Mouse (Mus musculus) heart, postnatal 0 days (tissue): ENCODE results near the gene Zfp326.

Experiments used
- CTCF ChIP-seq: IDR thresholded peaks from 2 replicates; pipeline ENCODE4 v1.5.1; 2016; ENCODE audit warnings: antibody characterized with exemption, control low read depth, low read depth
- EP300 ChIP-seq: IDR thresholded peaks from 2 replicates; pipeline ENCODE4 v1.6.1; 2016; ENCODE audit warnings: antibody characterized with exemption, low read depth

GRCm38 (mm10) chr5:105867841-105868447, 8.4 kb upstream of the Zfp326 start:
- TF ChIP-seq CTCF (no peak), EP300 (no peak)
